Mouse (Mus musculus): ENCODE data around the gene Fgd2. TPM values are rescaled to one million over a fixed set of nuclear protein-coding genes. Genes with fewer than 3 reads are reported as not detected.

The Fgd2 gene
- total RNA-seq, 2 experiments from 2014 or later: 1.6 to 1.8 TPM

GRCm38 (mm10) chr17:29411821-29412425, 51.2 kb downstream of the Fgd2 start:
- DNase-seq: no peak
- intact Hi-C loops (cut with DNase I; ENCODE audit: low total_unique reads): no loop called here

DNA sequence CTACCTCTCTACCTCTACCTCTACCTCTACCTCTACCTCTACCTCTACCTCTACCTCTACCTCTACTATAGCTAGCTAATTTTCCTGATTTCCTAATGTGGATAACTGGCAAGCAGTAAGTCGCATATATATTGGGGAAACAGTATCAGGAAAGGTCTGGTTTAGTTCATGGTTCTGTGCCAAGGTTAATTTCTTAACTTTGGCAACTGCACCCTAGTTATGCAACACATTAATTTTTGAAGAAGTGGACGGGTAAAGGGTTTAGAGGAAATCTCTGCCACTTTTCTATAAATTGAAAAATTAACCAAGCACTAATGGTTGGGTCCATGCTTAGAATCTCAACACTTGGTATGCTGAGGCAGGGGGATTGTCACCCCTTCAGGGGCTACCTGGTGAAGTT, 53.9 kb downstream of the Fgd2 start:
- intact Hi-C loops (cut with DNase I; ENCODE audit: low total_unique reads): no loop called here
- DNase-seq: no peak

- intact Hi-C loops (cut with DNase I; ENCODE audit: low total_unique reads): no loop called here
- peak; percentile 81 for DNase-seq
Observed at GRCm38 (mm10) chr17:29415761-29416662, 55.3 kb downstream of the Fgd2 start.

DNA sequence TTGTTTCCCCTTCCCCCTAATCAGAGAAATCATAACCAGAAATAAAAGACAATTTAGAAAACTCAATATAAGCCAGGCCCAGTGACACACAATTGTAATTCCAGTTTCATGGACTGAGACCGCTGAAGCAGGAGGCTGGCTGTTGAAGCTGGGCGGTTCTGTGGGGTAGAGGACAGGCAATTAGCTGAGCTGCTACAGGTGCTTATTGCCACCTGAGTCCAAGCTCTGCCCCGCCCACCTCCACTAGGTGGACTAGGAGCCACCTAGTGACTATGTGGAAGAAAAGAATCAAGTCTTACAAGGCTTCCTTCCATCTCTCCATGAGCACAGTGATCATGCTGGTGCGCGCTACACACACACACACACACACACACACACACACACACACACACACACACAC, 56.0 kb downstream of the Fgd2 start:
- no peak for DNase-seq
- intact Hi-C loops (cut with DNase I; ENCODE audit: low total_unique reads): no loop called here

DNA sequence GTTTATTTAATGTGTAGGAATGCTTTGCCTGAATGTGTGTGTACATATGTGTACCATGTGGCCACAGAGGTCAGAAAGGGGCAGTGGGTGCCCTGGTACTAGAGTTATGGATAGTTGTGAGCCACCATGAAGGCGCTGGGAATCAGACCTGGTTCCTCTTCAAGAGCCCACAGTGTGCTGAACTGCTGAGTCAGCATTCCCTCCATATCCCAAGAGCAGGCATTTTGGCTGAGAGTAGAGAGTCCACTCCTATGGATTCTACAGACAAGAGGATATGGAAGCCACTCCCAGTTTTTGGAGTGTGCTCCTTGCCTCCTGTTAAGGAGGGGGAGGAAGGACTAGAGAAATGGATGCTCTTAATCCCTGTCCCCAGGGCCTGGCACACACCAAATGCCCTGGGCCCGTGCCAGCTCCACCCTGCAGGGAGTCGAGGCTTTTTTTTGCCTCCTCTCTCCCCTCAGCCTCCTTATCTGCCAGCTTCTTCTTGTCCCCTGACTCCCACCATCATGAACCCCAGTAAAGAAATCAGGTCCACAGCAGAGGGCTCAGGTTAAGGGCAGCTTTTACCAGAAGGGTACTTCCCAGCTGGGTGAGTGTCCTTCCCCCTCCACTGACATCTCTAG, 58.2 kb downstream of the Fgd2 start:
- no peak for DNase-seq
- intact Hi-C loops (cut with DNase I; ENCODE audit: low total_unique reads): no loop called here

- DNase-seq: no peak
- intact Hi-C loops (cut with DNase I; ENCODE audit: low total_unique reads): no loop called here
Observed at GRCm38 (mm10) chr17:29419976-29420739, 59.4 kb downstream of the Fgd2 start.

GRCm38 (mm10) chr17:29421319-29421718, 60.6 kb downstream of the Fgd2 start:
- intact Hi-C loops (cut with DNase I; ENCODE audit: low total_unique reads): no loop called here
- DNase-seq: no peak

GRCm38 (mm10) chr17:29422337-29422736, 61.6 kb downstream of the Fgd2 start:
- intact Hi-C loops (cut with DNase I; ENCODE audit: low total_unique reads): no loop called here
- no peak for DNase-seq

DNA sequence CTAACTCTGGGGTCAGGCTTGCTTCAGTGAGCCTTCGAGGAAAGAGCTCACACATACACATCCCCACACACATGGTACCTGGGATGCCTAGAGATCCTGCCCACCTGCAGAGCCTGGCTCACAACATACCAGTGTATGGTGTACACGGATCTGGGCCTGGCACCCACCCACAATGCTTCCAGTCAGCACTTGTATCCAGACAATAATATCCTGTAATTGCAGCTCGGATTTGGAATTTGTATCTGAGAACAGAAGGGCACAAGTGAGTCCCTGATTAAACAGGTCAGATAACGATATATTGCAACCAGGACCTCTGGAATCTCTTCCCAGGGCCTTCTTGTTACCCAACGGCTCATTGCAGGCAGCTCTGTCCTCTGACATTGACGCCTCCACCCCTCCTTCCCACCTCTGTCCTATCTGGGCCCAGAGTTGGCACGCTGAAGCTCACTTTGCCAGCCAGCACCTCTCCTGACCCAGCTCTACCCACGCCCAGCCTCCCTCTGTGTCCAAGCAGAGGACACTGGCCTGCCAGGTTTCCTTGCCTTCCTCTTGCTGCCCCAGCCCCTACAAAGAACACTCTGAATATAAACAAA, 62.3 kb downstream of the Fgd2 start:
- peak; percentile 54 for DNase-seq
- intact Hi-C loops (cut with DNase I; ENCODE audit: low total_unique reads): no loop called here

GRCm38 (mm10) chr17:29423991-29424390, 63.3 kb downstream of the Fgd2 start:
- no peak for DNase-seq
- intact Hi-C loops (cut with DNase I; ENCODE audit: low total_unique reads): no loop called here

- intact Hi-C loops (cut with DNase I; ENCODE audit: low total_unique reads): no loop called here
- no peak for DNase-seq
Observed at GRCm38 (mm10) chr17:29425345-29425744, 64.6 kb downstream of the Fgd2 start.

- intact Hi-C loops (cut with DNase I; ENCODE audit: low total_unique reads): no loop called here
Observed at GRCm38 (mm10) chr17:29428213-29428612, 67.5 kb downstream of the Fgd2 start.

GRCm38 (mm10) chr17:29428826-29429225, 68.1 kb downstream of the Fgd2 start:
- intact Hi-C loops (cut with DNase I; ENCODE audit: low total_unique reads): no loop called here
- DNase-seq: no peak

More at GRCm38 (mm10) chr17:29428213-29428612, 67.5 kb downstream of the Fgd2 start:
- no peak for DNase-seq

Other genes starting within 250 kb of the Fgd2 start
- gene Rab44, start 246.8 kb upstream of the Fgd2 start, total RNA-seq (2021): 1 to 10 TPM; 1.2 to 1.6 TPM
- gene Cpne5, start 122.7 kb upstream of the Fgd2 start, total RNA-seq (2021): under 1 TPM; 0.07 to 0.39 TPM
- 1 to 10 TPM; 8.4 to 9.7 TPM for gene Ppil1, start 96.7 kb upstream of the Fgd2 start, total RNA-seq (2021)
- gene BC004004, start 92.1 kb upstream of the Fgd2 start, total RNA-seq (2021): 100 to 1,000 TPM; 115 TPM
- gene Pi16, start 43.2 kb upstream of the Fgd2 start, total RNA-seq (2021): 10 to 100 TPM; 25.4 to 37.9 TPM
- gene Mtch1, start 13.0 kb upstream of the Fgd2 start, total RNA-seq (2021): 100 to 1,000 TPM; 141 to 160 TPM
- 10 to 100 TPM; 17.6 to 18.2 TPM for gene Pim1, start 129.8 kb downstream of the Fgd2 start, total RNA-seq (2021)
- gene Gm17657, start 188.7 kb downstream of the Fgd2 start, total RNA-seq (2021): not detected
- 1 to 10 TPM; 8.0 to 8.2 TPM for gene Tbc1d22b, start 188.9 kb downstream of the Fgd2 start, total RNA-seq (2021)
- gene Tmem217, start 191.5 kb downstream of the Fgd2 start, total RNA-seq (2021): not detected